Mouse (Mus musculus): ENCODE results near the gene Rnf34.

Rnf34 gene

DNA sequence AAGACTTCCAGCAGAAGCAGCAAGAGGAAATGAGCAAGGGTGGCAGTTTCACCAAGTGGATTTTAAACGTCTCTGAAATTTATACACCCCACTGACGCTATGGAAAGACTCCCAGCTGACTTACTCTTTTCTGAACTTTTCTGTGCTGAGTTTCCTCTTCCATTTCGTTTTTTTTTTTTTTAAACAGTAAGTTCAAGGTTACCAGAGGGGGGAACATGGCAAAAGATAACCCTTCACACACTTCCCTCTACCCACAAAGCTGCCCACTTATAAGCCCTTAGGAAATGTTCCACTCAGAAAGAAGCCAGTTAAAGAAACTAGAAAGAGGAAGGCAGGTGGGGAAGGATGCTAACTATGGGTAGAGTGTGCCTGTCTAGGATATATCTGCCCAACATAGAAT, 51.8 kb downstream of the Rnf34 start:
- DNase-seq, result no peak

DNA sequence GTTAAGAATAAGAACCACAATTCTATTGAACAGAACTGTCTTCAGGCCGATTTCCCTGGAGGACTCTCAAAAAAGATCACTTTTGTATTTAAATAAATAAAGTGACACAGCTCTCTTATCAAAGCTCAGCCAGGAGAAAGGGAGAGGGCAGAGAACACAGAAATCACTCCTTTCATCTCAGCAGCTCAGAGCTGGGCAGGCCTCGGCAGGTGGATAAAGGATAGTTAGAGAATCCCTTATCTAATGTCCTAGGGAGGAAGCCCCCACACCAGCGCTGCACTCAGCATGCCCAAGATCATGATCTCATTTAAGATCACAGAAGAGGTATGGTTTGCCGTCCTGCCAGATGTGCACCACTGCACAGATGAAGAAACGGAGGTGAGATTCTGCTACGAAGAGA, 52.4 kb downstream of the Rnf34 start:
- no peak for DNase-seq

DNA sequence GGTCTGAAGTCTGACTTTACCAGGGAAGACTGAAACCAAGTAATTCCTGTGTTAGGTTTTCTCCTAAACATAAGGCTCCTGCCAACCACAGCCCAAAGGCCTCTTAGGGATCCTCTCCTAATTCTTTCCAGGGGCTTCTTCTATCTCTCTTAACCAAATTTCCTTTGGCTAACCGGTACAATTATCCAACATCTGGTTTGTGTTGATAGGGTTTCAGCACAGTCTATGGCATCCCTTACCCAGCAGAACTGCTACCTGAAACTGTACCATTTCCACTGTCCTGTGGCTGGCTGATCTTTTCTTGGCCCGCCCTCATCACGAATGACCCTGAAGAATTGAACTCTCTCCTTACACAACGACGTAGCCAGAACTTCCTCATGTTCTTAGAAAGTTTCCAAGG, 53.3 kb downstream of the Rnf34 start:
- no peak for DNase-seq

- no peak for DNase-seq
These were observed 57.3 kb downstream of the Rnf34 start for GRCm38 (mm10) chr5:122907182-122907581.

- DNase-seq, result no peak
These were observed 58.2 kb downstream of the Rnf34 start for GRCm38 (mm10) chr5:122908001-122908400.

- no peak for DNase-seq
These were observed 59.6 kb downstream of the Rnf34 start for GRCm38 (mm10) chr5:122909481-122909880.

DNA sequence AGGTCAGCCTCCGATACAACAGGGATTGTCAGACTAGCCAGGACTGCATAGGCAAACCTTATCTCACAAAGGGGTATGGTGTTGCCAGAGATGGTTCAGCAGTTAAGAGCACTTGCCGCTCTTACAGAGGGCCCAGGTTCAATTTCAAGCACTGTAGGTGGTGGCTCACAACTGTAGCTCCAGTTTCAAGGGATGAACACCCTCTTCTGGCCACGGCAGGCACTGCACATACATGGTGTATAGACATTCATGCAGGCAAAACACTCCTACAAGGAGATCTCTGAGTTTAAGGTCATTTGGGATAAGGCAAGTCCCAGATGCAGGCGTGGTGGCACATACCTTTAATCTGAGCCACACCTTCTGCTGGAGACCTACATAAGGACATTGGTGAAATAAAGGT, 63.0 kb downstream of the Rnf34 start:
- DNase-seq, result no peak

- DNase-seq, result no peak
These were observed 66.3 kb downstream of the Rnf34 start for GRCm38 (mm10) chr5:122916147-122916546.

DNA sequence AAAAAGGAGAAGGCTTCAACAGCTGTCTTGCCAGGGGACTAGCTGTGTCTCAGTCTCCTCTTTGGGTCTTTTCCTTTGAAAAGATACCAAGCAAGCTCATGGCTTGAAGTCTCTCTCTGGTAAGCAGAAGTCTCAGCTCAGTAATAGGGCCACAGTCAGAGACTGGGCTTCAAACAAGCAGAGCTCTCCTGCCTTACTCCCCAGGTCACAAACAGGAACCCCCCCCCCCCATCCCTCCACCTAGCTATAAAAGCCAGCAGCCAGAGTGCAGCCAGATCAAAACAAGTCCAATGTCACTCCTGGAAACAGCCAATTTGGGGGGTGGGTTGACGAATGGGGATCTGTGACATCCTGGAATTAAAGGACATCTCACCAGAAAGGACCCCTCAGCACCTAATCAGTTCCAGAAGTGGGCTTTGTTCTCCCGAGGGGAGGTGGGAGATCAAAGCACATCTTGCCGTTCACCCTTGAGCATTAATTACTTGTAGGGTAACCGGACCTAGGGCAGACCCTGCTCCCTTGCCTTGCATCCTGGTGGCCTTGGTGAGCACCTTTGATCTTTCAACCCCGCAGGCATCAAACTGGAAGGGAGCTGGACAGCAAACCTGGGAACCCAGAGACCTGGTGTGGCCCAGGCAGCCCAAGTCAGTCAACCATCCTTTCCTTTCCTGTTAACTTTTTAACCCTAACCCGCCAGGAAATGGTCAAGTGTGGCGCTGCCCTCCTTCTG, 68.3 kb downstream of the Rnf34 start:
- no peak for DNase-seq

GRCm38 (mm10) chr5:122920557-122920956, 70.7 kb downstream of the Rnf34 start:
- DNase-seq, result no peak
